Mouse (Mus musculus): ENCODE results near the gene Cacfd1. TPM values are rescaled to one million over a fixed set of nuclear protein-coding genes. Genes with fewer than 3 reads are reported as not detected.
A peak's percentile ranks its signal among the peaks of the same experiment; 100 is the strongest.

Gene Cacfd1
- 5.9 and 8.3 TPM in 2 replicates for total RNA-seq (2017)

DNA sequence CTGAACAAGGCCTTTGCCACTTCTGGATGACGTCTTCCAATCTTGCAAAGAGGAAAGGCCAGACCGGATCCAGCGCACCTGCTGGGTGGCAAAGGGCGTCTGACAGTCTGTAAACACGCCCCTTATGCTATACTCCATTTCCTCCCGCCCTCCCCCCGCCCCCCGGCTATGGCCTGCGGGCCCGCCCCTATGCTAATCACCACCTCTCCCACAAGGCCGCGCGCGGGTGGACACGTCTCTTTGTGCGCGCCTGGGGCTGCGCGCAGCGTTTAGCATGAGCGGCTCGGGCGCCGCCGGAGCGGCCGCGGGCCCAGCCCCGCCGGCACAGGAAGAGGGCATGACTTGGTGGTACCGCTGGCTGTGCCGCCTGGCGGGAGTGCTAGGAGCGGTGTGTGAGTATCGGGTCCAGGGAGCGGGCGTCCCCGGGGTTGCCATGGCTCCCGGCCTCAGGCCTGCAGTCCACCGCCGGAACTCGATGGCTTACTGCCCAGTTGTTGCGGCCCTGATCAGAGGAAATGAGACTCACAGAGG lies at the start of gene Cacfd1:
TSS of gene Cacfd1 (plus strand) at position 213 of the 531 bp plus-strand sequence.
- peak; percentile 83 for ATAC-seq (replicated peaks; ENCODE audit: low read depth, poor library complexity, severe bottlenecking)

- ATAC-seq (replicated peaks; ENCODE audit: low read depth, poor library complexity, severe bottlenecking): no peak
Measured at GRCm38 (mm10) chr2:26960756-26961155, 49.0 kb upstream of the Cacfd1 start.

GRCm38 (mm10) chr2:26963923-26964723 lies 45.6 kb upstream of the Cacfd1 start, which contains the start of gene Rexo4:
Rexo4 (minus strand) TSS chr2:26964386.
- ATAC-seq (replicated peaks; ENCODE audit: low read depth, poor library complexity, severe bottlenecking): peak; percentile 92

DNA sequence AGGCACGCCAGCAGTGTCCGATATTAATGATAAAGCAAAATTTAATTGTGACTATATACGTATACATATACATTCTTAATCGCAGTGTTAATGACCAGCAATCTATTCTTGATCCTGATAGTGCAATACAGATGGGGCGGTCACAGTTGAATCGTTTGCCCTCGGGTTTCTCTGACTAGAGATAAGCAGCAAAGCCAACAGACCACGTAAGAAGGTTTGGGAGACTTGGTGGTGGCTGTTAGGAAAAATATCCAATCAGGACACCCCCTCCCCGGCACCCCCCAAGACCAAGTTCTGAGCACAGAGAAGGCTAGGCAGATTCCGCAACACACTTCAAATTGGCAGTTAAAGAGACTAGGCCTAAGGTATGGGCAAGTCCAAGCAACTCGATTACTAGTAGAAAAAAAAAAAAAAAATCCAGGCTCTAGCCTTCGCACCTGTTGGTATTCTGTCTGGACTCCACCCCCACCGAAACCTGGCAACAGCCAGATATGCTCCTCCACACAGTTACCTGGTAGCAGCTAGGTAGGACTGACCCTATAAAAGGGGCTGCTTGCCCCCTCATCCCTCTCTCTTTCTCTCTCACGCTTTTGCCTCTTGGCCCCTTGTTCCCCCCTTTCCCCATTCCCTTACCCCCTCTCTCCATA lies 44.9 kb upstream of the Cacfd1 start:
- ATAC-seq (replicated peaks; ENCODE audit: low read depth, poor library complexity, severe bottlenecking): 0 out of 2 replicates have a peak, but pooled peaks have one; percentile 2

DNA sequence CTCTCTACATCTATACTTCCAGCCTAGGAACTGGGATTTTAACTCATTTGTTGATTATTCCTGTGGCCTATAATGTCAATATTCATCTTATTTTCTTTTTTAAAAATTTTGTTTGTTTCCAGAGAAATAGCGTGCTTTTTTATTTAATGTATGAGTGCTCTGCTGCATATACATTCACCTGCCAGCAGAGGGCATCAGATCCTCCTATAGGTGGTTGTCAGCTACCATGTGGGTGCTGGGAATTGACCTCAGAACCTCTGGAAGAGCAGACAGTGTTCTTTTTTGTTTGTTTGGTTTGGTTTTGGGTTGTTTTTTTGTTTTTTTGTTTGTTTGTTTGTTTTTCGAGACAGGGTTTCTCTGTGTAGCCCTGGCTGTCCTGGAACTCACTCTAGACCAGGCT lies 42.5 kb upstream of the Cacfd1 start:
- no peak for ATAC-seq (replicated peaks; ENCODE audit: low read depth, poor library complexity, severe bottlenecking)

GRCm38 (mm10) chr2:26973116-26973515 lies 36.6 kb upstream of the Cacfd1 start, which contains the start of gene Adamts13:
Adamts13 (plus strand) TSS chr2:26973416.
- no peak for ATAC-seq (replicated peaks; ENCODE audit: low read depth, poor library complexity, severe bottlenecking)

DNA sequence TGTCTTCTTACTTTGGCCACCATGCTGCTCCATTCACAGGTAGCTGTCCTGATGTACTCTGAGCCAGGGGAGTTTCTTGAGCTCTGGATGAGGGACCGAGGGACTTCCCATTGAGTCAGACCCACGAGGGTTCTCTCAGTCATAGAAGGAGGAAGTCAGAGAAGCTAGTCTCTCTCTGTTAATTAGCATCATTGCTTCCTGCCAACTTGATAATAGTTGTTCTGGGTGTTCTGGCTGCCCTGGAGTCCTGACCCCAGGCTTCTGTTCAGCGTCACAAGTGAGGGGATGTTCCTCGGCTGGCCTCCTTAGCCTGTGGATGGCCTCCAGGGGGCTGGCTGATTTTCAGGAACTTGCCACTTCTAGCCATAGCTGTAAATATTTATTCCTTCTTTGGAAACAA lies 35.8 kb upstream of the Cacfd1 start:
- ATAC-seq (replicated peaks; ENCODE audit: low read depth, poor library complexity, severe bottlenecking): peak; percentile 56

DNA sequence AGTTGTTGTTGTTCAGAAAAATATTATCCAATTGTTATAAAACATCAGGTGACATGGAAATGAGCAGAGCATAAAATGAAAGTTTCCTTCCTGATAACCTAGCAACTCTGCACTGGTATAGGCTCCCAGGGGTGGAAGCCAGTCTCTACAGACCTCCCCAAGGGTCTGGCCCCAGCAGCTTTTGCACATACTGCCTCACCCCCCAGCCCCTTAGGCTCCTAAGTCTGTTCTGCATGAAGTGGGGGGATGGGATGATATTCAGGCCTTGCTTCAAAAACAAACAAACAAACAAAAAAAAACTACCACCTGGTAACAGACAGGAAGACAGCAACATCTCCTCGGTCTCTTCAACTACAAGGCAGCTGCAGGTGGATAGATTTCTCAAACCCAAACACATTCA lies 29.4 kb upstream of the Cacfd1 start:
- ATAC-seq (replicated peaks; ENCODE audit: low read depth, poor library complexity, severe bottlenecking): no peak

GRCm38 (mm10) chr2:26984179-26984578 lies 25.5 kb upstream of the Cacfd1 start:
- no peak for ATAC-seq (replicated peaks; ENCODE audit: low read depth, poor library complexity, severe bottlenecking)

DNA sequence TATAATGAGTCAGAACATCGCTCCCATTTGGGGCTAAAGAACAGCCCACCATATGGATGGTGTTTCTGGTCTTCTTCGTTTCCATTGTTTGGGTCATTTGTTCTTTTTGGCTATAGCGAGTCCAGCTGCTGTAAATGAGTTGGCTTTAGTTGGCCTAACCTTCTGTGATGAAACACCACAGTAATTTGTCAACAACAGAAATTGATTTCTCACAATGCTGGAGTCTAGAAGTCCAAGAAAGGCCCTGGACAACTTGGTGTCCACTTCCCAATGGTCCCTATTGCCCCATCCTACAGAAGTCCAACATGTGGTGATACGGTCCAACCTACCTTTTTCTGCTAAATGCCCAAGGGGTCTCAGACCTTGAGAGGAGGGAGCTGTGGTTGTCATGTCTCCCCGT lies 25.1 kb upstream of the Cacfd1 start:
- ATAC-seq (replicated peaks; ENCODE audit: low read depth, poor library complexity, severe bottlenecking): no peak

- no peak for ATAC-seq (replicated peaks; ENCODE audit: low read depth, poor library complexity, severe bottlenecking)
Measured at GRCm38 (mm10) chr2:26993936-26994335, 15.8 kb upstream of the Cacfd1 start.

DNA sequence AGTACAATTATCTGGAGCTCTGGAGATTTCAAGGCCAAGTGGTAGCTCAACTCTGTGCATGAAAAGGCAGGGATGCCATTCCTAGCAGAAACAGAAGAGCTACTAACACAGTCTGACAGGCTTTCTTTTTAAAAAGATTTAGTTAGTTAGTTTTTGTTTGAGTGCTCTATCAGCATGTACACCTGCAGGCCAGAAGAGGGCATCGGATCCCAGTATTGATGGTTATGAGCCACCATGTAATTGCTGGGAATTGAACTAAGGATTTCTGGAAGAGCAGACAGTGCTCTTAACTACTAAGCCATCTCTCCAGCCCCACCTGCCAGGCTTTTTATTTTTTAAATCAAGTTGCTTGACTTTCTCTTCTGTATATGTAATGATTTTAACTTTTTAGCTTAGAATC lies 12.2 kb upstream of the Cacfd1 start:
- no peak for ATAC-seq (replicated peaks; ENCODE audit: low read depth, poor library complexity, severe bottlenecking)

- ATAC-seq (replicated peaks; ENCODE audit: low read depth, poor library complexity, severe bottlenecking): no peak
Measured at GRCm38 (mm10) chr2:26997993-26998392, 11.7 kb upstream of the Cacfd1 start.

DNA sequence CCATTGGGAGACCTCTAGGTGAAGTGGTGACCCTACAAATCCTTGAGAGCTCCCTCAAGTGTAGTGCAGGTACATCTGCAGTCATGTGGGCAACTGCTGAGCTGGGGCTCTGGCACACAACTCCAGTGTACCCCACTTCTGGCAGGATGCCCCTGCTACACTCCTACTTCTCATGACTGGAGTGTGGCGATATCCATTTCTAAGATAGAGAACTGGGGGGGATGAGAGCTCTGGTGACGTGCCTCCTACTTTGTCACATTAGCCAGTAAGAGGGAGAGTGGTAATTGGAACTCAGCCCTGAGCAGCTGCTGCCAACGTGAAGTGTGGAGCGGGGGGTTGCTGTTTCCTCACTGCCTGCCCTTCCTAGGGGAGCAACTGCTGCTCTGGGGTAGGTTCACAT lies 3.5 kb upstream of the Cacfd1 start:
- ATAC-seq (replicated peaks; ENCODE audit: low read depth, poor library complexity, severe bottlenecking): no peak

- ATAC-seq (replicated peaks; ENCODE audit: low read depth, poor library complexity, severe bottlenecking): no peak
Measured at GRCm38 (mm10) chr2:27007701-27008100, 2.0 kb upstream of the Cacfd1 start.

GRCm38 (mm10) chr2:27017802-27018201 lies 8.1 kb downstream of the Cacfd1 start:
- ATAC-seq (replicated peaks; ENCODE audit: low read depth, poor library complexity, severe bottlenecking): peak; percentile 76

DNA sequence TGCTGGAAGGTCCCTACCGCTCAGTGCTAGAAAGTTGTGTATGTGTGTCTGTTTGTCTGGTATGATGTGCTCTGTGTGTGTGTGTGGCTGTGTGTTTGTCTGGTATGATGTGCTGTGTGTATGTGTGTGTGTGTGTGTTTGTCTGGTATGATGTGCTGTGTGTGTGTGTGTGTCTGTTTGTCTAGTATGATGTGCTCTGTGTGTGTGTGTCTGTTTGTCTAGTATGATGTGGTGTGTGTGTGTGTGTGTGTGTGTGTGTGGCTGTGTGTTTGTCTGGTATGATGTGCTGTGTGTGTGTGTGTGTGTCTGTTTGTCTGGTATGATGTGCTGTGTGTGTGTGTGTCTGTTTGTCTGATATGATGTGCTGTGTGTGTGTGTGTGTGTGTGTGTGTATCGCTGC lies 9.8 kb downstream of the Cacfd1 start:
- ATAC-seq (replicated peaks; ENCODE audit: low read depth, poor library complexity, severe bottlenecking): no peak

GRCm38 (mm10) chr2:27021103-27021502 lies 11.4 kb downstream of the Cacfd1 start:
- no peak for ATAC-seq (replicated peaks; ENCODE audit: low read depth, poor library complexity, severe bottlenecking)

- no peak for ATAC-seq (replicated peaks; ENCODE audit: low read depth, poor library complexity, severe bottlenecking)
Measured at GRCm38 (mm10) chr2:27022612-27023011, 12.9 kb downstream of the Cacfd1 start.

DNA sequence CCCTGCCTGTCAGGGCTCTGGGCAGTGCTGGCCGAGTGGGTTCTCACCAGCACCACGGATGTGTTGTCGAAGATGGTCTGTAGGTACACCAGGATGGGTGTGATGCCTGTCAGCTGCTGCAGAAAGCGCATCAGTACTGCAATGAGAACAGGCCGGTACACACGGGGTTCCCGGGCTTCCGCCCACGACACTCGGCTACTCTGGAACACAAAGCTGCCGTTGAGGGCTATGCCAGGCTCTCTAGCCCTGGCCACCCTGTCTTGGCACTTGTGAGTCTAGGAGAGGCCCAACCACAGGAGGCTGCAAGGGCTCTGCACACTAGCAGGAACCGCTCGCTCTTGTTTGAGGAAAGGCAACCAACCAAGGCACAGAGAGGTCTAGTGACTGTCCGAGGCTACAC lies 14.4 kb downstream of the Cacfd1 start:
- no peak for ATAC-seq (replicated peaks; ENCODE audit: low read depth, poor library complexity, severe bottlenecking)

GRCm38 (mm10) chr2:27025545-27025944 lies 15.8 kb downstream of the Cacfd1 start:
- peak; percentile 19 for ATAC-seq (replicated peaks; ENCODE audit: low read depth, poor library complexity, severe bottlenecking)

Measured in common myeloid progenitor, adult 5-6 weeks (primary cell).